Mouse (Mus musculus): ENCODE results near the gene Cnot3. TPM values are rescaled to one million over a fixed set of nuclear protein-coding genes. Genes with fewer than 3 reads are reported as not detected.

The Cnot3 gene
- polyA plus RNA-seq, 1 experiment from 2014 or later = 79.6 TPM

DNA sequence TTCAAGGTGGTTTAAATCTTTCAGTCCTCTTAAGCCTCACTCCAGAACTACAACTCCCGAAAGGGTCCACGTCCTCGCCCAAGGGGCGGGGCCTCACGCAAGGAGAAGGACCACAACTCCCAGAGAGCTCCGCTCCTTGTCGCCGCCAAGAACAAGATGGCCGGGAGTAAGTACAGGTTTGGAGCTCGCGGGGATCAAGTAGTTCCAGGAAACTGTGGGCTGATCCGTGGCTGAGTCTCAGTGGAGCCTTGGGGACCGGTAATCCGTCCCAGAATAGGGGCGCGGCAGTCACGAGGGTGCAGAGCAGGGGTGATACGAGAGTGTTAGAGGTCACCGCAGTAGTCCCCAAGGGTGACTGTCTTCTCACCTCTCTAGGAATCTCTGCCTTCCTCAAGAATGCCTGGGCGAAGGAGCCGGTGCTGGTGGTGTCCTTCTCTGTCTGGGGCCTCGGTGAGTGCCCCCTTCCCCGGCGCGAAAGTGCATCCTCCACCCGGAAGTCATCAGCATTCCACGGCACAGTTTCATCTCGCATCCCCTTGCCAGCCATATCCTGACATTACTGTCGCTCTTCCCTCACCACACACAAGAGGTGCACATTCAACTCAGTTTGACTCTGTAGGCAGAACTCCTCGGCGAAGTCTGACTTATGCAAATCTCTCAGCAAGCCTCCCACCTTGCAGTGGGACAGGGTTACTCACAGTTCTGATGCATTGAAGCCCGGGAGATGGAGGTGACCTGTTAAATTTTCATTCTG lies 27.6 kb upstream of the Cnot3 start, which contains the start of gene Ndufa3:
Gene Ndufa3, plus strand, starts transcription at position 132 of the 754 bp plus-strand sequence.
- peak within 1 kb of the TSS; percentile 90 for H3K27ac ChIP-seq
- WGBS = 1% methylated on average over 32 of the region's 32 CpGs

DNA sequence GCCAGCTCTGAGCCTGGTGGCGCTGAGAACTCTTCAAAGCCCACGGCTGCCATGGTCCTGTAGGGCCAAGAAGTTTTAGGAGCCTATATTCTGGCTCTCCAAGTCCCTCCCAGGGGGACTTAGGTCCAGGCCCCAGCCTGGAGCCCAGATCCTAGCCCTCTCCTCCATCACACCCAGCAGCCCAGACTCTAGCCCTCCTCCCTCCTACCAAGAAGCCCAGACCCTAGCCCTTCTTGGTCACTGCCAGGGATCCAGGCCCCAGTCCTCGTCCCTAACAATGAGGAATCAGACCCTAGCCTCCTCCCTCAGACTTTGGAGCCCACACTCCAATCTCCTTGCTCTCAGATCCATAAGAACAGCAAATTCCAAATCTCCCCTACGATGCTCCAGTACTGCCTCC lies 16.0 kb upstream of the Cnot3 start:
- no peaks in the 10 kb centered on the region for H3K27me3 ChIP-seq (ENCODE audit: insufficient read depth, poor library complexity, severe bottlenecking)
- WGBS = 38% methylated on average over 4 of the region's 4 CpGs
- H3K9me3 ChIP-seq = no peaks in the 10 kb centered on the region

More for the DNA sequence above, 27.6 kb upstream of the Cnot3 start, which contains the start of gene Ndufa3:
- peak within 1 kb of the TSS; percentile 81 for H3K4me3 ChIP-seq
- peaks cover 35% of the 10 kb centered on the region for H3K36me3 ChIP-seq
- DNase-seq (ENCODE audit: low spot score) = peak; percentile 86
- H3K4me1 ChIP-seq (replicated peaks) = peaks cover 7% of the 10 kb centered on the region
- no peaks in the 10 kb centered on the region for H3K27me3 ChIP-seq (ENCODE audit: insufficient read depth, poor library complexity, severe bottlenecking)
- no peaks in the 10 kb centered on the region for H3K9me3 ChIP-seq

DNA sequence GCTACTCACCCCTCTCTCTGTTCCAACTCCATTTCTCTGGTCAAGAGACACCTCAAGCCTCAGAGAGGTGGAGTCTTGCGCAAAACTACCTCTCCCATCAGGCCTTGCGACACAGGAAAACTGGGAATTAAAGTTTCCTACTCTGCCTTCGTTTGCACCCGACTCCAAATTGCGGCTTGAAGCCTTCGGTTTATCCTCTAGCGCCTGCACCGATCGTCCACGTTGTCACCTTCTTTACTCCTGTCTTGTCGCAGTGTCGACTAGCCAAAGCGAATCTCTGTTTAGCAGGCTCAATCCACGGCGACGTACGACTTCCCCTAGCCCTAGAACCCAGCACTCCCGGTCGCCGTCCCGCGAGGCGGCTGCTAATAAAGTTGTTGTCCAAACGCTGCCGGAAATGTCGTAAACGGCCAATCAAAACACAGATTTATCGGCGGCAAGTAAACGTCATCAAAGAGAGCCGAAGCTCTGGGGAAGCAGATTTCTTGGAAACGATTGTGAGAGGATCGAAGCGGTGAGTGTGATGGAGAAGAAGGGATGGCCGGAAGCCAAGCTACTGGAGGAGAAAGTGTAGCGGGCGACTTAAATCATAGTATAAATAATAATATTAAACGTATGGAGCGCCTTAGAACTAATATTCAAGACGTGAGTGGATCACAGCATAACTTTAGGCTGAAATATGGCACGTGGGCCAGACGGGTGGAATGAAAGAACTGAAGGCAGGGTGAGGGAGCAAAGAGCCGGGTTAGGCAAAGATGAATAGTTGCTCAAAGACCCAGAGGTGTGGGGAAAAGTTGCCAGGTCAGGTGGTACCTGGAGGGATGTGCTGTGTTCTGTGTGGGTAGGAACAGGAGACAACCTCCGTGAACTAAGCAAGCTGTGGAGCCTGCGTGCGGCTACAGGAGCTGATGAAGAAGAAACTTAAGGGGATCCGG lies 15.3 kb upstream of the Cnot3 start, which contains the start of the genes Tfpt and Prpf31:
Gene Tfpt, minus strand, starts transcription at position 387 of the 935 bp plus-strand sequence.
Gene Prpf31, plus strand, starts transcription at position 443 of the 935 bp plus-strand sequence.
- Histone ChIP-seq H3K9me3 (no peaks in the 10 kb centered on the region), H3K27ac (peak within 1 kb of the TSS; percentile 89), H3K4me3 (peak within 1 kb of the TSS; percentile 83), H3K4me1 (replicated peaks) (peaks cover 25% of the 10 kb centered on the region), H3K27me3 (ENCODE audit: insufficient read depth, poor library complexity, severe bottlenecking) (no peaks in the 10 kb centered on the region), H3K36me3 (peaks cover 52% of the 10 kb centered on the region)
- whole genome bisulfite sequencing = 1% methylated on average over 47 of the region's 47 CpGs
- DNase-seq (ENCODE audit: low spot score) = peak; percentile 95

More for the DNA sequence above, 16.0 kb upstream of the Cnot3 start:
- Histone ChIP-seq H3K4me1 (replicated peaks) (peaks cover 25% of the 10 kb centered on the region), H3K4me3 (peak overlapping the region; percentile 83), H3K27ac (peak overlapping the region; percentile 89), H3K36me3 (peaks cover 52% of the 10 kb centered on the region)
- no peak for DNase-seq (ENCODE audit: low spot score)

DNA sequence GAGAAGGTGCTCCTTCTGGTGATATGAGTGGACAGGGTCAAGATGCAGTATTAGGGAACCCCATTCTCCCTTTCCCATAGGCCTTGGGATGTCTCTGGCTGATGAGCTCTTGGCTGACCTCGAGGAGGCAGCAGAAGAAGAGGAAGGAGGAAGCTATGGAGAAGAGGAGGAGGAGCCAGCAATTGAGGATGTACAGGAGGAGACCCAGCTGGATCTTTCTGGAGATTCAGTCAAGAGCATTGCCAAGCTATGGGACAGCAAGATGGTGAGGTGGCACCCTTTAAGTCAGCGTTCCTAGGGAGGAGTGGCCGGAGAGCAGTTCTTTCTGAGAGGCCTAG lies 14.6 kb upstream of the Cnot3 start:
- Histone ChIP-seq H3K9me3 (no peaks in the 10 kb centered on the region), H3K4me3 (peak overlapping the region; percentile 83), H3K27ac (peak overlapping the region; percentile 89), H3K4me1 (replicated peaks) (peaks cover 25% of the 10 kb centered on the region), H3K27me3 (ENCODE audit: insufficient read depth, poor library complexity, severe bottlenecking) (no peaks in the 10 kb centered on the region), H3K36me3 (peaks cover 56% of the 10 kb centered on the region)
- DNase-seq (ENCODE audit: low spot score) = no peak
- WGBS = 56% methylated on average over 3 of the region's 3 CpGs

DNA sequence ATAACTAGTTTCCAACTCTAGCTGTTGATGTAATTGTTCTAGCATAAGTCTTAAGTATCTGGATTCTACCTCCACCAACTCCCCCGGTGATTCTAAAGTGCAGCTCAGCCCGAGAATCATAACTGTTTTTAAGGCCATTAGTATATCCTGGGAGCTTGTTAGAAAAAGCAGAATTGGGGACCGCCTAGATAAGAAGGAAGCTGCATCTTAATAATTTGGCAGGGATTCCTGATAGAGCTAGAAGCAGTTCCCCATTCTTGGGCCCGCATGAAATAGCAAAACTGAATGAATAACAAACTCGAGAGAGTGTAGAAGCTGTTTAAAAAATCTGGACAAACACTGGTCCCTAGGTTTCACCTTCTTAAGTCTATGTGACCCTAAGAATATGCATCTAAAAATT lies 1.7 kb upstream of the Cnot3 start:
- WGBS = 70% methylated on average over 5 of the region's 5 CpGs

DNA sequence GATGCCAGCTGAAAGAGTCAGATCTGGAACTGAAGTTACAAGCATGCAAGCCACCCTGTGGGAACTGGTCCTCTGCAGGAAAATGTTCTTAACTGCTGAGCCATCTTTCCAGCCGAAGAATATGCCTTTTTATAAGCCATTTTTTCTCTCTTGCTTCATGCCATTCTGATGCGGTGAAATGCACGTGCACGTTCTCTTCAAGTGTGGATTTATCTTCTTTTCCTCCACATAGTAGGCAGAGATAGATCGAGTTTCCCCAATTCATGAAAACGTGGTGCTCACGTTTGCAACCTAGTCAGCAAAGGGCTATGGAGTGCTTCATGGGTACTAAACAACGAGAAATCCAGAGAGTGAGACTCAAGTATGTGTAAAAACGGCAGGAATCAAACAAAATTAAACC lies 1.2 kb upstream of the Cnot3 start:
- H3K27ac ChIP-seq = peak overlapping the region; percentile 77; the same call in 1 of the 2 replicates
- no peak for DNase-seq (ENCODE audit: low spot score)
- peak overlapping the region; percentile 100 for H3K4me3 ChIP-seq
- H3K36me3 ChIP-seq = peaks cover 58% of the 10 kb centered on the region
- H3K4me1 ChIP-seq (replicated peaks) = peaks cover 36% of the 10 kb centered on the region
- H3K27me3 ChIP-seq (ENCODE audit: insufficient read depth, poor library complexity, severe bottlenecking) = no peaks in the 10 kb centered on the region
- H3K9me3 ChIP-seq = 0 out of 2 replicates have a peak, but pooled peaks cover 3% of the 10 kb centered on the region
- WGBS = 24% methylated on average over 9 of the region's 9 CpGs

More for the DNA sequence above, 1.7 kb upstream of the Cnot3 start:
- H3K27ac ChIP-seq = no peak overlapping the region
- peaks cover 58% of the 10 kb centered on the region for H3K36me3 ChIP-seq
- peaks cover 32% of the 10 kb centered on the region for H3K4me1 ChIP-seq (replicated peaks)
- no peaks in the 10 kb centered on the region for H3K27me3 ChIP-seq (ENCODE audit: insufficient read depth, poor library complexity, severe bottlenecking)
- peak overlapping the region; percentile 100; the same call in 1 of the 2 replicates for H3K4me3 ChIP-seq
- no peak for DNase-seq (ENCODE audit: low spot score)
- H3K9me3 ChIP-seq = 0 out of 2 replicates have a peak, but pooled peaks cover 3% of the 10 kb centered on the region

DNA sequence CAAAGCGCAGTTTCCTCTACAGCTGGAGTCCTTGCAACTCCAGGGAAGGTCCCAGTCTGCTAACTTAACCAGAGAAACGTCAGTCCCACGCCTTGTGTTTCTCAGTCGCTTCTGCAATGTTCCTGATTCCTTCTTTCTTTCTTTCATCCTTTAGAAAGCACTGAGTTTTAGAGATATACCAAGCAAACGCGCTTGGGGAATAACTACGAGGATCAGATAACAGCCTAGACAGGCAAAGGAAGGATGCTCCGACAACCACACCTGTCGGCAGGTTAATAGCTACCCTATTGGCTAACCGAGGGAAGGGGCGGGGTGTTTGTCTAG lies 758 bp upstream of the Cnot3 start:
- H3K27me3 ChIP-seq (ENCODE audit: insufficient read depth, poor library complexity, severe bottlenecking) = no peaks in the 10 kb centered on the region
- DNase-seq (ENCODE audit: low spot score) = no peak
- H3K9me3 ChIP-seq = 0 out of 2 replicates have a peak, but pooled peaks cover 3% of the 10 kb centered on the region
- WGBS = under 1% methylated on average over 11 of the region's 11 CpGs
- H3K4me1 ChIP-seq (replicated peaks) = peaks cover 36% of the 10 kb centered on the region
- peaks cover 56% of the 10 kb centered on the region for H3K36me3 ChIP-seq
- H3K27ac ChIP-seq = peak overlapping the region; percentile 77
- peak overlapping the region; percentile 100 for H3K4me3 ChIP-seq

DNA sequence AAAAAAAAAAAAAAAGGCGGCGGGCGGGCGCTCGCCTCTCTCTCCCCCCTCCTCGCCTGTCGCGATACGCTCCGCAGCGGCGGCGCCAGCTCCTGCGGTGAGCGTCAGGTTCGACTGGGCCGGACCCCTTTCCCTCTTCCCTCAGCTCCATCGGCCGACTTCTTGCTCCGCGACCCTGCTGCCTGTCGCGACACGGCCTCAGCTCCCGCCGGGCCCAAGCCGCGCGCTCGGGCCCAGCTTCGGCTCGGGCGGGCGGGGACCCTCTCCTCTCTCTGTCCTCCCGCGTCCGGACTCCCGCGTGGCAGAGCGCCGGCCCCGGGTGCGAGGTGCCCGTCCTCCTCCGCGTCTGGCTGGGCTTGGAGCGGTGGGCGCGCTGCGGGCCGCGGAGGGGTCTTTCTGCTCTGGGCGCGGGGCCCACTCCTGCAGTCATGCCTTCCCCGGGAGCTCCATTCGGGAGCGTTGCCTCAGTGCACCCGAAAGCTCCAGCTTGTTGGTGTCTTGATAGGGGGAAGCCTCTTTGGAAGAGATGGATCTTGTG lies 489 bp downstream of the Cnot3 start:
- peak overlapping the region; percentile 100 for H3K4me3 ChIP-seq
- H3K9me3 ChIP-seq = 0 out of 2 replicates have a peak, but pooled peaks cover 3% of the 10 kb centered on the region
- under 1% methylated on average over 55 of the region's 58 CpGs for WGBS
- no peaks in the 10 kb centered on the region for H3K27me3 ChIP-seq (ENCODE audit: insufficient read depth, poor library complexity, severe bottlenecking)
- H3K36me3 ChIP-seq = peaks cover 56% of the 10 kb centered on the region
- peak overlapping the region; percentile 98 for H3K27ac ChIP-seq
- DNase-seq (ENCODE audit: low spot score) = no peak
- H3K4me1 ChIP-seq (replicated peaks) = peaks cover 36% of the 10 kb centered on the region

DNA sequence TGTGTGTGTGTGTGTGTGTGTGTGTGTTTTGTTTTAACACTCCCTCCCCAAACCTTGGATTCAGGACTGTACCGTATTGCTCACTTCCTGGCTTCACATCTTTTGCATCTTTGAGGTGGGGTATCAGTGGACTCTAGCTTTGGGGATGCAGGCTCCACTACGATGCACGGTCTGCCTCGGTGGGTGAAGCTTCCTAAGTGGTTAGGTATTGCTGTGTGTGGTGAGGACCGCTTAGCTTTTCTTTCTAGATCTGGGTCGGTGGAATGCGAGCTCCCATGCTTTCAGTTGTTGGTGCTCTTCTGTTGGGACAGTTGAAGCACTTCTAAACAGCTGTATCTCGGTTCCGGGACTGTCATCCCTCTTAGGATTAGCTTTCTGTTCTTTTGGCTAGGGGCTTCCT lies 1.1 kb downstream of the Cnot3 start:
- Histone ChIP-seq H3K4me1 (replicated peaks) (peaks cover 36% of the 10 kb centered on the region), H3K36me3 (peaks cover 56% of the 10 kb centered on the region), H3K27me3 (ENCODE audit: insufficient read depth, poor library complexity, severe bottlenecking) (no peaks in the 10 kb centered on the region), H3K9me3 (0 out of 2 replicates have a peak, but pooled peaks cover 3% of the 10 kb centered on the region), H3K4me3 (peak overlapping the region; percentile 100), H3K27ac (peak overlapping the region; percentile 98)
- WGBS = 40% methylated on average over 9 of the region's 9 CpGs
- no peak for DNase-seq (ENCODE audit: low spot score)

DNA sequence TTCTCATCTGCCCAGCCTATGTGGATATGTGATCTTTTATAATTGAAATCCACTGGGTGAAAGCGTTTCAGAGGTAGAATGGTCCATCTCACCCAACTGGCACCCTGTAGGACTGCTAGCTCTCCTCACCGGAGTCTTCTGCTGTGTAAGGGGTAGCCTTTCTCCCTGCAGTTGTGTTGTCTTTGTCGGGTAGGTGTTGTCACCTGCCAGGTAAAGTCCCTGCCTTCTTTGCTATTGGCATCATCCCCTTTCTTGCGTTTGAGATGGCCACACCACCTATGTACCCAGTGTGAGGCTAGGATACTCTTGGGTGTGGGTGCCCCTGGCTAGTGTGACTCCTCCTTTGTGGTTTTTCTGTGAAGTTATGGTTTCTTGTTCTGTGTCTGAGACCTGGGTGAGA lies 1.6 kb downstream of the Cnot3 start:
- Histone ChIP-seq H3K9me3 (0 out of 2 replicates have a peak, but pooled peaks cover 3% of the 10 kb centered on the region), H3K4me1 (replicated peaks) (peaks cover 36% of the 10 kb centered on the region), H3K36me3 (peaks cover 56% of the 10 kb centered on the region), H3K4me3 (peak overlapping the region; percentile 100), H3K27ac (peak overlapping the region; percentile 98), H3K27me3 (ENCODE audit: insufficient read depth, poor library complexity, severe bottlenecking) (no peaks in the 10 kb centered on the region)
- 76% methylated on average over 4 of the region's 4 CpGs for WGBS
- no peak for DNase-seq (ENCODE audit: low spot score)

DNA sequence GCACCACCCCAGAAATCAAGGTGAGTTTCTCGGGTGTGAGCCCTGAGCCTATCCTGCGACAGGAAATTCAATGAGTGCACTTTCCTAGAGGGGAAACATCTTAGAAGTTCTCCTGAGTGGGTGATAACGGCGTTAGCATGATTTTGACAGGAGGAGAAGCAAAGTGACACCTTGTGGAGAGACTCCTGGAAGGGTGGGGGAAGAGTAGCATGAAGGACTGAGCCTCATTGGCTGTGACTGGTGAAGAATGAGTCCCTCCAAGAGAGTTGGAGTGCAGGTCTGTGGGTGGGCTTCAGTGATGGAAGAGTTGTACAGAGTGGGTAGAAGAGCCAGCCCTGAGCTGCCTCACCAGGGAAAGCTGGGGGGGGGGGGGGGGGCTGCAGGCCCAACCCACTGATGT lies 11.9 kb downstream of the Cnot3 start:
- DNase-seq (ENCODE audit: low spot score) = no peak
- no peak overlapping the region for H3K4me3 ChIP-seq
- no peaks in the 10 kb centered on the region for H3K4me1 ChIP-seq (replicated peaks)
- WGBS = 95% methylated on average over 4 of the region's 4 CpGs
- H3K36me3 ChIP-seq = peaks cover 100% of the 10 kb centered on the region
- H3K9me3 ChIP-seq = no peaks in the 10 kb centered on the region
- no peak overlapping the region for H3K27ac ChIP-seq
- no peaks in the 10 kb centered on the region for H3K27me3 ChIP-seq (ENCODE audit: insufficient read depth, poor library complexity, severe bottlenecking)

DNA sequence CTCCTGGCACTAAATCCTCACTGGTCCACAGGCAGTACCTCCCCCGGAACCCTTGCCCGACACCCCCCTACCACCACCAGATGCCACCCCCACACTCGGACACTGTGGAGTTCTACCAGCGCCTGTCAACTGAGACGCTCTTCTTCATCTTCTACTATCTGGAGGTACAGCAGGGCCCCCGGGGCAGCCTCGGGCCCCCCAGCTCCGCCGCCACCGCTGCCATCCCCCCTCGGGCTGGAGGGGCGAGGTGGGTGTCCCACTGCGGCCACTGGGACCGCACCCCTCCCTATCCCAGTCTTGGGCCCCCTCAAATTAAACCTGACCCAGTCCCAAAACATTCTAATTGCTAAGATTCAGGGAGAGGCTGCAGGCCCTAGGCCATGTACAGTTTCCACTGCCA lies 13.5 kb downstream of the Cnot3 start:
- Histone ChIP-seq H3K4me1 (replicated peaks) (peaks cover 3% of the 10 kb centered on the region), H3K36me3 (peaks cover 100% of the 10 kb centered on the region), H3K4me3 (no peak overlapping the region), H3K27me3 (ENCODE audit: insufficient read depth, poor library complexity, severe bottlenecking) (no peaks in the 10 kb centered on the region), H3K27ac (no peak overlapping the region), H3K9me3 (no peaks in the 10 kb centered on the region)
- 96% methylated on average over 14 of the region's 14 CpGs for WGBS
- DNase-seq (ENCODE audit: low spot score) = no peak

Data from hindbrain, embryonic 10.5 days (tissue).